Mouse (Mus musculus): ENCODE data around the gene Rnase4. TPM values are rescaled to one million over a fixed set of nuclear protein-coding genes. Genes with fewer than 3 reads are reported as not detected.

Rnase4 gene
- total RNA-seq, 2 experiments from 2014 or later = 45.7 to 58.6 TPM

DNA sequence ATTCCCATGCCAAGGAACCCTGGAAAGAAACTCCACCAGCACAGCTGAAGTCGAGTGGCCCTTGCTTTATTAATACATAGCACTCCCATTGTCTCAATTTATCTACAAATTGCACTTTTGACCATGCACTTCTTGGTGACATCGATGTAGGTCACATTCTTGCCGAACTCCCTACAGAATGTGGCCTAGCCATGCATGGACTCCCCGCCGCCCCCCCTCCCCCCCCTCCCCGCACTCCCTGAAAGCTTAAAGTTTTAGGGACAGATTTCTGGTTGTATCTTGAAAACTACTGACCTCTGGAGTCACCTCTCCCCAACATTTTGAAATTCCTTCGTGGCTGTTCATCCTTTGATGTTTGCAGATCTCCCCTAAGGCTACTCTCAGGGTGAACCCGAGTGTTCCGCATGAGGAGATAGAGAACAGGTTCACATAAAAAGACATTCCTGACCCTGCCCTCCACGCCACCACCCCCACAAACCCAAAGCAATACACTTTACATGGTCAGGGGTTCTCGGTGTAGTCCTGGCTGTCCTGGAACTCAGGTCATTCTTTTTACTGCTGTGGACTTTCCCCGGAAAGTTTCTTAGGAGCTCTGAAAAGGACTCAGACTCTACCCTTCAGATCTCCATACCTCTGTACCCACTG, 23.2 kb downstream of the Rnase4 start, which contains the start of gene Eddm3b:
Gene Eddm3b, plus strand, starts transcription at position 511 of the 645 bp plus-strand sequence.
- intact Hi-C loops (cut with DNase I) = no loop called here
- DNase-seq = no peak

DNA sequence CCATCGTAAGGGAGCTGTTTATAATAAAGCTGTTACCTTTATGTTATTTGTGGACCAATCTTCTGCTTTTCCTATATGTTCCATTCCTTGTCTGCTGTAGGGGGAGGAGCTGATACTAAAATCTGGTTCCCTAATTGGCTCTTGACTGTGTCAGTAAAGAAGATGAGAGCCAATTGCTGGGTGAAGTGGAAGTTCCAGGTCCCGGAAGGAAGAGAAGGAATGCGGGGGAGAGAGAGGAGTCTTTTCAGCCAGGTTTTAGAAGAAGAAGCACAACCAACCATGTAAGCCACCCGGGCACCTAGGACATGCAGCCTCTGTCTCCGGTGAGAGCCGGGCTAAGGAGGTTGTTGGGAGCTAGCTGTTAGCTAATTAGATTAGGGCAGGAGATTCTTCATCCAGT, 34.8 kb downstream of the Rnase4 start:
- intact Hi-C loops (cut with DNase I) = no loop called here
- DNase-seq = no peak

DNA sequence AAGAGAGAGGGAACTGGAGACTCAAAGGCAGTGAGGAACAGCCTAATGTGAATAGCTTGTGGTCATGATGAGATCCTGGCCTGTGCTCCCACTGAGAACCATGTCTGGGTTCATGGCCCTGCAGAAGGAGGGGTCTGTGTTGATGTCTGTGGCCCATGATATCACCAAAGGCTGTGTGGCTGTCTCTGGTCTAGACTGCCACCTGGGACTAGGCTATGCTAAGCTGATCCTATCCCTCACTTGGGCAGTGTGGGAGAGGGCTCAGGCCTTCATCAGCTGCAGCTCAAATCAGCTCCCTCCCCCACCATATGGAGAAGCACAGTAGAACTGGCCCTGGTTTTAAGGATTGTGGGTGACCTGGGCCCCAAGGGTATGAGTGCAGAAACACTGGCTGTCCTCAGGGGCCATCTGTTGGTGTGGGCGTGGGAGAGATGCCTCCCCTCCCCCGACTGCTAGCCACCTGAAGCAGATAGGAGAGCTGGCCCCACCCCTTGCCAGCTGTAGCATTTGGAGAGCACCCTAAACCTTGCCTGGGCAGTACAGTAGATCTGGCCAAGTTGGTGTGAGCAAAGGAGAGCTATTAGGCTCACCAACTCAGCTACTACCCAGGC, 36.9 kb downstream of the Rnase4 start:
- intact Hi-C loops (cut with DNase I) = no loop called here
- DNase-seq = no peak

DNA sequence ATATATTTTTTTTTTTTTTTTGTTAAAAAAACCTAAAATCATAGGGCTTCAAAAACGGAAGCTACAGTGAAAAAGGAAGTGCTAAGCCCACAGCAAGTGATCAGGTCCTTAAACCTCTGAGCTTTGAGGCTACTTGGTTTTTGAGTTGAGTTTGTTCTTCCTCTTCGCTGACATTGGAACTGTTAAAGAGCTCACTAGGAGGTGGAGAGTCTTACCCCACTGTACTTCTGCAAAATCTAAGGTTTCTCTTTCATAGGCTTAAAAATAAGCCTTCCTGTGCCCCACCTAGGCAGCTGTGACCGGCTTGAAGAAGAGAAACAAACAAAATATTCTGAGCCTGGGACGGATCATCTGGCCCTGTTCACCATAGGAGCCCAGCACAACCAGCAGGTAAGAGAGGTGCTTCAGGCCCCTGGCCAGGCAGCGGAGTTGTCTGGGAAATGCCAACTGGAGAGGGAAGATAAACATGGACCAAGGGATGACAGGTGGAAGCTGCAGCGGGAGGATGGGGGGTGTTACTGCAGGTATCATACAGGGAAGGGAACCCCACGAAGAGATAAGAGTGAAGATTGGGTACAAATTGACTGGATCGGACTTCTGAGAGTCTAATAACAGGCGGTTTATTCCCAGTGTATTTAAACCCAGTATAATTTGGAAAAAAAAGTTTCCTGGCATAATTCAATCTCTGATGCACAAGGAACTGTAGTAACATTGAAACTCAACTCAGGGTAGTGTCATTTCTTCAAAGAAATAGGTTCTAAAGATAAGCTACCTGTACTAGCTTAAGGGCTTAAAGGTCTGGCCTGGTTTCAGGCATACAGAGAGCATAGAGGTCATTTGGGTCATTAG, 38.1 kb downstream of the Rnase4 start:
- intact Hi-C loops (cut with DNase I) = no loop called here
- DNase-seq = no peak

DNA sequence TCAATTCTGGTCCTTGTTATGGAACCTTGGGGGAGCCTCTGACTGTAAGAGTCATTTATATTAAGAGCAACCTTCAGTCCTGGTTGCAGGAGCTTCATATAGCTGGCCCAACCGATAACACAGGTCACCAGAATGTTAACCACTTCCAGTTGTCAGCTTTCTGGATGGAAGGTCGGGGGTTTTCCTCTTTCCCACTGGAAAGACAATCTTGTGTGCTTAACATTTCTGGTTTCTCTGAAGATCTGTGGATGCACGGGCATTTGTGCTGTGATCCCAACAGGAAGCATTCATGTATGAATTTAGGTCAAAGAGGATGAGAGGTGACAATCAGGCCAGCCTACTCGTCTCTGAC, 38.7 kb downstream of the Rnase4 start:
- intact Hi-C loops (cut with DNase I) = no loop called here

DNA sequence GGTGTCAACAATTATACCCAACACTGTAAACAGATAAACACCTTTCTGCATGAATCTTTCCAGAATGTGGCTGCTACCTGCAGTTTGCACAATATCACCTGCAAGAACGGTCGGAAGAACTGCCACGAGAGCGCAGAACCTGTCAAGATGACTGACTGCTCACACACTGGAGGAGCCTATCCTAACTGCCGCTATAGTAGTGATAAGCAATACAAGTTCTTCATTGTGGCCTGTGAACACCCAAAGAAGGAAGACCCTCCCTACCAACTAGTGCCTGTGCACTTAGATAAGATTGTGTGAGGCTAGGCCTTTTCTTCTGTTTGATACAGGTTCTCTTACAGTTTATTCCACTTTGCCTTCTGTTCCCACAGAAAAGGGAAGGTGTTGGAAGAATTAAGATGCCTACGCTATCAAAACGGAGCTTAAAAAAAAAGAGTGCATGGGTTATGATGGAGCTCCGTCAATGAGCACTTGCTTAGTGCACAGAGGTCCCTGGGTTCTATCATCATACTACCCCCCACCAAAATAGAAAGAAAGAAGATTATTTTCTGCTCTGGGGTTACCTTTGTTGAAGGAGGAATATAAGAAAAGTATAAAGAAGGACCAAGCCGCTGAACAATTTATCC, 39.6 kb downstream of the Rnase4 start:
- DNase-seq = no peak
- intact Hi-C loops (cut with DNase I) = no loop called here

More for the DNA sequence above, 38.7 kb downstream of the Rnase4 start:
- no peak for DNase-seq

DNA sequence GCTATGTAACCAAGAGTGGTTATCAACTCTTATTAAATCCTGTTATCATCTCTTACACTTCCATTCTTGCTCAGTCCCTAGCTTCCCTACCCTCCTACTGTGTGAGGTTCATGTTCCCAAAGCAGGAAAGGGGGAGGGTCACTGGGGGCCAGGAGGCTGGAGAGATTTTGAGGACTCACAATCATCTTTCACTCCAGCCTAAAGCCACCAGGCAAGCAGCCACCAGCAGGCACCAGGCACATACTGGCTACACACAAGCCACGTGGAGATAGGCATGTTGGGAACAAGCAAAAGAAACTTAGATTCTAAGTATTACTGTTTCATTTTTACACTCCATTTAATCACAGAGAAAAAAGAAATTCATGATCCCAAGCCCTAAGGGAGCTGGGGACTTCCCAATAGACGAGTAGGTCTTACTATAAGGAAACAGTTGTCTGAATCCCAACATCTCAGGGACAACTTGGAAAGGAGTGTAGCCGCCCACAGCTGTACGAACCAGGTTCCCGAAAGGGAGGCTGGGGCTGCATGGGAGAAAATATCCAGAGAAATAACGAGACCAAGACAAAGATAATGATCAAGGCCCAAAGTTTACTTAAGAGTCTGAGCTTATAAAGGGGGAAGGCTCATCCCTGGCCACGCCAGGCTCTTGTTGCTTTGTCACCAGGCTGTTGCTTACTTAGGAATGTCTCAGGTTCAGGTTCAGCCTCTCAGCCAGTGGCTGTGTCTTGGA, 40.4 kb downstream of the Rnase4 start:
- intact Hi-C loops (cut with DNase I) = no loop called here
- no peak for DNase-seq

DNA sequence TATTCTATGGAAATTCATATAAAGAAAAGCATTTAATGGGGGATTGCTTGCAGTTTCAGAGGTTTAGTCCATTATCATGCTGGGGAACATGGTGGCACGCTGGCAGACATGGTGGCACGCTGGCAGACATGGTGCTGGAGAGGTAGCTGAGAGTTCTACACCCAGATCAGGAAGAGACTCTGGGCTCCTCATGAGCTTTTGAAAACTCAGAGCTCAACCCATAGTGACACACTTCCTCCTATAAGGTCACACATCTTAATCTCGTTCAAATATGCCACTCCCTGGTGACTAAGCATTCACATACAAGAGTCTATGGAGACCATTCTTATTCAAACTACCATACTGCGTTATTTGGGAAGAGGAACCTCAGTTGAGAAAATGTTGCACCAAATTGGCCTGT, 41.5 kb downstream of the Rnase4 start:
- DNase-seq = no peak

DNA sequence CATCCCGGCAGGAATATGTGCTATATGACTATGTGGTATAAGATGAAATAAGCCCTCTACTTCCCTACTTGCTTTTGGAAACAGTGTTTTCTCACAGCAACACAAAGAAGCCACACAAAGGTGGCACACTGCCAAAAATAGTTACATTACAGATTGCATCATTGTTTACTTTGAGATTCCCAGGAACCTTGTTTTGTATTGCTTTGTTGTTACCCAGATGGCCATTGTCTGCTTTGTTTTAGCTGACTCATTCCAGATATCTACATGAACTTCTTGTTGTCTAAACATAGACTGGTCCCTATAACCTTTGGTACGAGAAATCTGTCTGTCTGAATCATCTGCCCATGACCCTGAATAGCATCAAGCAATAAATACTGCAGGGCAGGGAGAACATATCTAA, 49.5 kb downstream of the Rnase4 start:
- intact Hi-C loops (cut with DNase I) = no loop called here
- DNase-seq = no peak

More for the DNA sequence above, 41.5 kb downstream of the Rnase4 start:
- intact Hi-C loops (cut with DNase I) = no loop called here

DNA sequence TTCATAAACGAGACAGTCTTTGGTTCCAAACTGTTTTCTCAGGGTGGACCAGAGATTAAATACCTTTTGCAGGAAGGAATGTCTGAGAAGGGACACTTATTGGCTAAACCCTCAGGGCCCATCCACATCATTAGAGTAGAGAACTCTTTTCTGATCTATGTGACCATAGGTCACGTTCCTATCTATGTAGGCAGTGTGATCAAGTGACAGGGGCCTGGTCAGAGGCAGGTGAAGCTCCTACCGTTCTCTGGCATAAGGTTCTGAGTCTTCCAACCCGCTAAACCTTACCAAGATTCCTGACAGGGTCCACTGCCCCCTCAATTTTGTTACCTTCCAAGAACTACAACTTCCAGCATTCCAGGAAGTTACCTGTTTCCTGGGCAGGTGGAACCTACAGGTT, 51.2 kb downstream of the Rnase4 start:
- intact Hi-C loops (cut with DNase I) = no loop called here
- DNase-seq = no peak

DNA sequence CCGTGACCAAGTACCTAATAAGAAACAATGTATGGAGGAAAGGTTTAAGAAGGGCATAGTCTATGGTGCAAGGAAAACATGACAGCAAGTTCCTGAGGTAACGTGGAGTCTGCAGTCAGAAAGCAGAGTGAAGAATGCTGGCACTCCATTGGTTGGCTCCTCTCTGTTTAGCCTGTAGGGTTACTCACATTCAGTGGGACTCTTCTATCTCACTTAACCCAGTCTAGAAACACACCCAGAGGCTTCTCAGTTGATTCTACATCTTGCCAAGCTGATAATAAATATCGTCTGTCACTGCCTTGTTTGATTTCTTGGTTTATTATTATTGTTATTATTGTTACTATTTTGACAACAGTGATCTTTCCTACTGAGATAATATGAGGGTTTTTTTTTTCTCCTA, 51.7 kb downstream of the Rnase4 start:
- intact Hi-C loops (cut with DNase I) = no loop called here
- DNase-seq = no peak

DNA sequence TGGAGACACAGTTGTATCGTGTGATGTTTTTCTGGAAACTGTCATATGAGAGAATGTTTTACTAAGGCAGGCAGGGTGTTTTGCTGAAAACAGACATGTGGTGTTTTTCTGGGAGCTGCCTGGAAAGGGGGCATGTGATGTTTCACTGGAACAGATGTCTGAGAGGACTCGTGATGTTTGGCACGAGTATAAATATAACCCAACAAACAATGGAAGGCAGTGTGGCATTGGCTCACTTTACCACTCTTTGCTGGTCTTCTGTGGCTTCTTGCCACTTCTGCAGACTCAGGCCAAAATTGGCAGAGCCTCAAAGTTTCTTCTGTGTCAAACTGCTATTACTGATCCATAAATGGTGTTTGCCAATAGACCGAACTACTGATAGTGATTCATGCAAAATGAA, 52.4 kb downstream of the Rnase4 start:
- no peak for DNase-seq
- intact Hi-C loops (cut with DNase I) = no loop called here

DNA sequence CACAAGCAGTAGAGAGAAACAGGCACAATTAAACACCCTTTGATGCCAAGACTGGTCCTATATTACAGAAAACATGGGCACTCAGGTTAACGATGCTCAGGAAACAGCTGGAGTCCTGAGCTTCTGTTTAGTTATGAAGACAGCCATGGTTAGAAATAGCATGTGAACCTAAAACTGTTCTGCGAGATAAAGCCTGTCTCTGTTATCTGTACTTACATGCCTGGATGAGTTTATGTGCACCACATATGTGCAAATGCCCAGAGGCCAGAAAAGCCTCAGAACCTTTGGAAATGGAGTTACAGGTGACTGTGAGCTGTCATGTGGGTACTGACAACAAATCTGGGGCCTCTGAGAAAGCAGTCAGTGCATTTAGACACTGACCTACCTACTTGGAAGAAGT, 53.1 kb downstream of the Rnase4 start:
- DNase-seq = no peak
- intact Hi-C loops (cut with DNase I) = no loop called here

DNA sequence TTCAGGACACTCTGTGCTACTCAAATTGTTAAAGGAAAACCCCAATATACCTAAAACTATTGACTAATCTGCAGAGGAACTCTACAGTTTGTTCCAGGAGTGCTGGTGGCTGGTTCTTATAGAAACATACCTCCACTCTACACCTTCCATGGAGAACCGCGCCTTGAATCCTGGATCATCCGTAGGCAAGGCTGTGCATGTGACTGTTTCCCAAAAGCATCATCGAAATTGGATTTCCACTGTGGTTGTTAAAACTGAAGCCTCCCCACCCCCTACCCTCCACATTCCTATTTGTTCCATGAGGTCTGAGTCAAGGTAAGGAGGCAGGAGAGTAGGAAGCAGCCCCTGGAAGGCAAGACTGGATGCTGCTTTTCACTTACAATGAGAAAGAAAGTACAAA, 53.6 kb downstream of the Rnase4 start:
- intact Hi-C loops (cut with DNase I) = no loop called here
- DNase-seq = no peak

DNA sequence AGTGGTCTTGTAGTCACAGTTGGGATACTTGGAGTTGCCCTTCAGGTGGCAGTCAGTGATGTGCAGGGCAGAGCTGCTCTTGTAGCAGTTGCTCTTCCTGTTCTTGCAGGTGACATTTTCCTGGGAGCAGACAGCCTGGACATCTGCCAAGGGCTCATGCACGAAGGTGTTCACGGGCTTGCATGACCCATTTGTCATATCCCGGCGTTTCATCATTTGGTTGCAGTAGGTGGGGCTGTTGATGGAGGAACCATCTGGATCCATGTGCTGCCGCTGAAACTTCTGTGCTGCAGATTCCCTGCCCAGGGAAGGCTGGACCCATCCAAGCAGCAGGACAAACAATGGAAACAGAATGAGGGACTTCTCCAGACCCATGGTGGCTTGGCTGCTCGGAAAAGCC, 54.6 kb downstream of the Rnase4 start:
- intact Hi-C loops (cut with DNase I) = no loop called here
- no peak for DNase-seq

DNA sequence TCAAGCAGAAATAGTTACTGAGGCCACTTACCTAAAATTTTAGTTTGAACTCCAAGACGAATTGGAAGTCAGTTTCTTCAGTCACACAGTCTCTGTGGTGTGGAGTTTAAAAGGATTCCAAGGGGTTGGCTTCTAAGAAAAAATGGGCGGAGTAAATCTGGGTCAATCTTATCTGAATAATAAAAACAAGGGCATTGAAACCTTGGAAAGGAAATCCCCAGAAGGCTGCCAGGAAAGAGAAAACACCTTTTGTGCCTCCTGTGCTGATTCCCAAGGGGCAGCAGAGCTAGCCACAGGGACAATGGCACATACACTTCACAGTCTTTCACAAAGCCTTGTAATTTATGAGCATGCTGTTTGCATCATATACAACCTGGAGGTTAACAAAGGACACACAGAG, 55.8 kb downstream of the Rnase4 start, which contains the start of gene Rnase1:
Gene Rnase1, minus strand, starts transcription at position 101 of the 400 bp plus-strand sequence.
- no peak for DNase-seq
- intact Hi-C loops (cut with DNase I) = no loop called here

DNA sequence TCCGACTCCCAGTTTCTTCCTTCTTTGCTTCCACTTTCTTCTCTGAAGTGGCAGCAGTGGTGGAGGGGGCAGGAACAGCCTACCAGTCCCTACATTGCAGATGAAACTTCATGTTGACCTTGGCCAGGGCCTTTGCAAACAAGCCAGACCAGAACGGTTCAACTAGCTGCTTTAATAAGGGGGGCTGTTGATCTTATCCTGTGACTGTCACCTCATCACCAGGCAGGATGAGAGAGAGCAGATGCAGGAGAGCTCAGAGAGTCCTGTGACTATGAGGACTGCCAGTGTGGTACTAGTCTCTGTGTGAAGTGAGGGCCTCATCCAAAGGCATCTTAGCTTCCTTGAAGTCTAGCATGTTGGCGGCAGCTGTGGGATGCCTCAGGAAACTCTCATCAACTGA, 57.1 kb downstream of the Rnase4 start:
- no peak for DNase-seq
- intact Hi-C loops (cut with DNase I) = no loop called here

DNA sequence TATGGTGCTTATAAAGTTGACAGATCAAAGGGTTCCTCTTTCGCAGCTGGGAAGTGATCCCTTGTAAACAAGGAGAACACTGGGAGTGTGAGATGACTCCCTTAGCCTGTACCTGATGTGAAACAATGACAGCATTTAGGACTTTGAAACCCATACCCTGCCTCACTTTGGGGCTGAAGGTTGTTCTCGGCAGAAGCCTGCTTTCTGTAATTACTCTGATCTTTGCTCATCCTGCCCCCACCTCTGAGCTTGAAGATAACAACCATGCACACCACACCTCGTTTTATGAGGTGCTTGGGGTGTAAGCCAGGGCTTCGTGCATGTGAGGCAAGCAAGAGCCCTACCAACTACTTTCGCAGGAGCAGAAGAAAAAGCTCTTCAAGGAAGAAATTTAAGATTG, 58.3 kb downstream of the Rnase4 start:
- no peak for DNase-seq
- intact Hi-C loops (cut with DNase I) = no loop called here

DNA sequence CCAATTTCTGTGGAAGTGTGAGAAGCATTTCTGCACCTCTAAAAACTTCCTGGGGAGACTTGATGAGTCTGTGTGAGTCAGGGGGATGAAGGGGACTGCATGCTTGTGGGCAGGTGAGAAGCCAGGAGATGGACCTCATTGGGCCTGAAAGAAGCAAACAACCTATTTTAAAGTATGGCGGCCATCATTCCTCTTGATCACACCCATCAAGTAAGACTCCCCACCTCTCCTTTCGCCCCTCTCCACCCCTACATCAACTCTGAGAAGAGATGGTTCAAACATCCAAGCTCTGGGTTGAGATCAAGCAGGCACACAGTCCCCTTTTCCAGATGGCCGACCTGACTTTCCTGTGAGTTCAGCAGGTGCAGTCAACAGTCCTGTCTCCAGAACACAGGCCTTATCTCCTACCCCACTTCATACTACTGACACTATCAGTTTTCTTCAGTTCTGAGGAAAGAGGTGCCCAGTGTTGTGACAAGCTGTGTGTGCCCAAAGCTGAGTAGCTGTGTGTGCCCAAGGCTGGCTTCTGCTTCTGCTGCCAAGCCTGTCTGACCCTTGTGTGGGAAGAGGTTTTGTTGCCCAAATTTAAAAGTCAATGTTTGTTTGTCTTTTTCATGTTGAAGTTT, 59.4 kb downstream of the Rnase4 start:
- no peak for DNase-seq
- intact Hi-C loops (cut with DNase I) = no loop called here

DNA sequence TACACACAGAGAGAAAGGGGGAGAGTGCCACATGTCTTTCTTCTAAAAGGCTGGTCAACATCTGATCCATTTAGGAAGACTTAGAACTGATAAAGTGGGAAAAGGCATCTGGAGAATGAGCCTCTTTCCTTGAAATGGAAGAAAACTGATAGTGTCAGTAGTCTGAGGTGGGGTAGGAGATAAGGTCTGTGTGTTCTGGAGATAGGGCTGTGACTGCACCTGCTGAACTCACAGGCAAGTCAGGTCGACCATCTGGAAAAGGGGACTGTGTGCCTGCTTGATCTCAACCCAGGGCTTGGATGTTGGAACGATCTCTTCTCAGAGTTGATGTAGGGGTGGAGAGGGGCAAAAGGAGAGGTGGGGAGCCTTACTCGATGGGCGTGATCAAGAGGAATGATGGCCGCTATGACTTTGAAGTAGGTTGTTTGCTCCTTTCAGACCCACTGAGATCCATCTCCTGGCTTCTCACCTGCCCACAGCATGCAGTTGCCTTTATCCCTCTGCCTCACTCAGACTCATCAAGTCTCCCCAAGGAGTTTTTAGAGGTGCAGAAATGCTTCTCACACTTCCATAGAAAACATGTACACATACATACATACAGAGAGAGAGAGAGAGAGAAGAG, 61.5 kb downstream of the Rnase4 start:
- DNase-seq = no peak
- intact Hi-C loops (cut with DNase I) = no loop called here
